In genomic region chr13:31503191-31503590, GRCm38 (mm10) we compare ENCODE assay signal across 19 mouse cellular contexts. TPM values are rescaled to one million over a fixed set of nuclear protein-coding genes. Genes with fewer than 3 reads are reported as not detected.
"Had no signal": no experiment of that assay in that cellular context is flagged by ENCODE, and none has a peak within 500 bp of the region (broad histone marks: within the 10 kb centered on the region; RNA-seq: fewer than 3 reads in every experiment).

No protein-coding gene starts in this region.

- H3K4me3 ChIP-seq: limb, embryonic 15.5 days; liver, embryonic 12.5 days; megakaryocyte, embryonic 14.5 days; midbrain, embryonic 15.5 days; neural tube, embryonic 13.5 days had no signal

- H3K27ac ChIP-seq: kidney, postnatal 0 days; limb, embryonic 15.5 days; liver, embryonic 12.5 days; midbrain, embryonic 15.5 days; neural tube, embryonic 13.5 days had no signal

- ATAC-seq: liver, embryonic 12.5 days; midbrain, embryonic 15.5 days had no signal

- H3K9ac ChIP-seq: limb, embryonic 15.5 days; liver, embryonic 12.5 days; lung, embryonic 14.5 days; midbrain, embryonic 15.5 days; neural tube, embryonic 13.5 days had no signal

- H3K36me3 ChIP-seq: limb, embryonic 15.5 days; liver, embryonic 12.5 days; midbrain, embryonic 15.5 days; neural tube, embryonic 13.5 days had no signal

- H3K4me2 ChIP-seq: limb, embryonic 15.5 days; liver, embryonic 12.5 days; lung, embryonic 14.5 days; midbrain, embryonic 11.5 days; midbrain, embryonic 15.5 days; neural tube, embryonic 13.5 days had no signal

- H3K9me3 ChIP-seq: limb, embryonic 15.5 days; liver, embryonic 12.5 days; midbrain, embryonic 15.5 days; neural tube, embryonic 13.5 days had no signal

- DNase-seq: kidney, postnatal 36 days; layer of hippocampus, adult 9-11 months; layer of hippocampus, postnatal 36 days; lung, embryonic 14.5 days; lung, postnatal 10 days; lung, postnatal 4 days; retina, postnatal 1 day; right cerebral cortex, postnatal 4 days; spleen, adult 18-20 months had no signal

- H3K4me1 ChIP-seq: limb, embryonic 15.5 days; liver, embryonic 12.5 days; megakaryocyte, embryonic 14.5 days; midbrain, embryonic 15.5 days; neural tube, embryonic 13.5 days had no signal

- H3K27me3 ChIP-seq: limb, embryonic 15.5 days; liver, embryonic 12.5 days; megakaryocyte, embryonic 14.5 days; midbrain, embryonic 15.5 days; neural tube, embryonic 13.5 days had no signal

RNA-seq across cellular contexts. Expression of gene A530084C06Rik, which starts 55.9 kb away (rescaled TPM):
- polyA plus RNA-seq: kidney, postnatal 0 days; limb, embryonic 11.5 days; limb, embryonic 15.5 days; liver, embryonic 12.5 days; liver, embryonic 16.5 days; lung, embryonic 14.5 days; midbrain, embryonic 11.5 days; midbrain, embryonic 15.5 days; neural tube, embryonic 13.5 days; stomach, embryonic 14.5 days had no signal
